Mouse (Mus musculus): Measurements from ENCODE around the gene Cetn4.

The Cetn4 gene

GRCm38 (mm10) chr3:37312370-37312941 is at the start of gene Cetn4, which contains the start of gene Bbs12:
Gene Cetn4, minus strand, starts transcription at chr3:37312708.
Gene Bbs12, plus strand, starts transcription at chr3:37312554.
- DNase-seq (ENCODE audit: low spot score), result peak; percentile 91

GRCm38 (mm10) chr3:37360729-37361128 is 48.2 kb upstream of the Cetn4 start:
- no peak for DNase-seq (ENCODE audit: low spot score)

GRCm38 (mm10) chr3:37354737-37355136 is 42.2 kb upstream of the Cetn4 start:
- no peak for DNase-seq (ENCODE audit: low spot score)

- DNase-seq (ENCODE audit: low spot score), result no peak
These were observed 41.5 kb upstream of the Cetn4 start for GRCm38 (mm10) chr3:37353951-37354481.

- no peak for DNase-seq (ENCODE audit: low spot score)
These were observed 37.9 kb upstream of the Cetn4 start for GRCm38 (mm10) chr3:37350386-37350785.

GRCm38 (mm10) chr3:37349166-37349548 is 36.6 kb upstream of the Cetn4 start:
- DNase-seq (ENCODE audit: low spot score), result no peak

GRCm38 (mm10) chr3:37348221-37349165 is 36.0 kb upstream of the Cetn4 start, which contains the start of gene Fgf2:
Gene Fgf2, plus strand, starts transcription at chr3:37348346.
- peak; percentile 12 for DNase-seq (ENCODE audit: low spot score)

- DNase-seq (ENCODE audit: low spot score), result no peak
These were observed 35.2 kb upstream of the Cetn4 start for GRCm38 (mm10) chr3:37347671-37348070.

GRCm38 (mm10) chr3:37342811-37343210 is 30.3 kb upstream of the Cetn4 start:
- no peak for DNase-seq (ENCODE audit: low spot score)

GRCm38 (mm10) chr3:37341110-37341509 is 28.6 kb upstream of the Cetn4 start:
- no peak for DNase-seq (ENCODE audit: low spot score)

- DNase-seq (ENCODE audit: low spot score), result no peak
These were observed 21.5 kb upstream of the Cetn4 start for GRCm38 (mm10) chr3:37334053-37334452.

GRCm38 (mm10) chr3:37331999-37332449 is 19.5 kb upstream of the Cetn4 start:
- DNase-seq (ENCODE audit: low spot score), result no peak

- DNase-seq (ENCODE audit: low spot score), result no peak
These were observed 17.5 kb upstream of the Cetn4 start for GRCm38 (mm10) chr3:37329963-37330362.

- no peak for DNase-seq (ENCODE audit: low spot score)
These were observed 16.0 kb upstream of the Cetn4 start for GRCm38 (mm10) chr3:37328489-37328888.

- no peak for DNase-seq (ENCODE audit: low spot score)
These were observed 14.1 kb upstream of the Cetn4 start for GRCm38 (mm10) chr3:37326627-37327026.

GRCm38 (mm10) chr3:37325317-37326112 is 13.0 kb upstream of the Cetn4 start:
- no peak for DNase-seq (ENCODE audit: low spot score)

GRCm38 (mm10) chr3:37324310-37324709 is 11.8 kb upstream of the Cetn4 start:
- DNase-seq (ENCODE audit: low spot score), result no peak

GRCm38 (mm10) chr3:37316233-37316632 is 3.7 kb upstream of the Cetn4 start:
- no peak for DNase-seq (ENCODE audit: low spot score)

GRCm38 (mm10) chr3:37313371-37313770 is 863 bp upstream of the Cetn4 start:
- peak; percentile 34 for DNase-seq (ENCODE audit: low spot score)

GRCm38 (mm10) chr3:37311897-37312369 is 575 bp downstream of the Cetn4 start:
- DNase-seq (ENCODE audit: low spot score), result no peak

- no peak for DNase-seq (ENCODE audit: low spot score)
These were observed 8.9 kb downstream of the Cetn4 start for GRCm38 (mm10) chr3:37303392-37304139.

All from left cerebral cortex, adult 11 months (tissue).